Mouse (Mus musculus): ENCODE results near the gene Vwa7. TPM values are rescaled to one million over a fixed set of nuclear protein-coding genes. Genes with fewer than 3 reads are reported as not detected.

Vwa7 gene
- total RNA-seq (2023): 0.21 TPM

GRCm38 (mm10) chr17:35016376-35016775 is at the start of gene Vwa7:
TSS of gene Vwa7 (plus strand) at chr17:35016579.

DNA sequence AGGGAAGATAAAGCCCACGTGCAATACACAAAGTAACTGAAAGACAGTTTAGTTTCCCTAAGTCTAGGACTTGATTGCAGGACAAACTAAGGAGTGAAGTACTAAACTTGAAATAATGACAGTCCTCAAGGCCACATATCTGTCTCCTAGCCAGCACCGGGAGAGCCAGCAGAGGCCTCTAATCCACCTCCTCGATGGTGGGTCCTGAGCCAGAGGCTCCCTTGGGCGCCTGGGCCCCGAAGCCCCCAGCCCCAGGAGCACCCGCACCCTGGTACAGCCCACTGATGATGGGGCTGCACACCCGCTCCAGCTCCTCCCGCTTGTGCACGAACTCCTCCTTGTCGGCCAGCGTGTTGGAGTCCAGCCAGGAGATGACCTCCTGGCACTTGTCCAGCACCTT is 46.6 kb upstream of the Vwa7 start, which contains the start of gene Gm20481:
Gene Gm20481, plus strand, starts transcription at position 91 of the 400 bp plus-strand sequence.

GRCm38 (mm10) chr17:34972069-34972749 is 44.2 kb upstream of the Vwa7 start, which contains the start of the genes Hspa1a and Hspa1l:
TSS of gene Hspa1a (minus strand) at chr17:34972156.
TSS of gene Hspa1l (plus strand) at chr17:34972703.

DNA sequence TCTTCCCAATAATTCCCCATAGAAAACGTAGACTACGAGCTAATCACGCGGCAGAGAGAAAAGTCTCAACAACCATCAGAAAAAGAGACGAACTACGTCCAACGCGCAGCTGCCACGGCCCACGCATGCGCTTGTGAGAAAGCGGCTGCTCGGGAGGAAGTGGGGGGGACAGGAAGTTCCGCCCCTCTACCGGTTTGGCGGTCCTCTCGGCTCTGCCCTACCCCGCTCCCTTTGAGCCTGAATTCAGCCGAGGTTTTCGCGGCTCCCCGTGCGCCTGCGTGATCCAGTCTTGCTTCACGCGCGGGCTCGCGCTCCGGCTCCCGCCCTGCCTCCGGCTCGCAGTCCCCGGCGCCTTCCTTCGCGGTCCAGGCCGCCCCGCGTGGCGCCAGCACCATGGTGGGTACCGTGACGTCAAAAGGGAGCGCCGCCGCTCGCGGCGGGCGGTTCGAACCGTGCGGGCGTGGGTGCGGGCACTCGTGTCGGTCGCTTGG is 34.6 kb upstream of the Vwa7 start, which contains the start of gene Lsm2:
Gene Lsm2, plus strand, starts transcription at position 173 of the 491 bp plus-strand sequence.

DNA sequence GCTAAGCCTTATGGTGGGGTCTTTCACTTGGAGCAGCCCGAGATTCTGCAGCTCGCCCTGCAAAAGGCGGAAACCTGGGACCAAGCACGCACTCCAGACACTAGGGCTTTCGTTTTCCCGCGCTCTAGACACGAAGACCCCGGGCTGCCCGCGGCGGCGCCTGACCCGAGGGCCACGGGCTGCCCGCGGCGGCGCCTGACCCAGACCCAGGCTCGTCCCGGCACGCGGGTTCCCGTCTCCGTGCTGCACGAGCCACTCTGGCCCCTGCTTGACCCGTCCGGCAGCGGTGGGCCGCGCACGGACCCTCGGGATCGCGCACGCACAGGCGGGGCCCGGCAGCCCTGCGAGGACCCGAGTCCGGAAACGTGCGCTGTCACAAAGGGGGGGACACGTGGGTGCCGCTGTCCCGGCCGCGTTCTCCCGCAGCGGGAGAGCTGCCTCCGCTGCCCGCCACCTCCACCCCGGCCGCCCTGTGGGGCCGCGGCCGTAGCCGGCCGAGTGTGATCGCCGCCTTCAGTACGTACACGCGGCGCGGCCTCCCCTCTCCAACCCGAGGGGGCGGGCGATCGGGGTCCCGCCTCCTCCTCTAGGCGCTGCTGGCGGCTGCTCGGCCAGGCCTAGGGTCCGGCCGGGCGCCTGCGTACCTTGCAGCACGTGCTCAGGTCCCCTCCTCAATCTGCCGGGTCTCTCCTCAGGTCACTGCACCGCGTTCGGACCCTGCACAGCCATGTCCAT is 15.5 kb upstream of the Vwa7 start, which contains the start of gene Vars:
Gene Vars, plus strand, starts transcription at position 271 of the 735 bp plus-strand sequence.

DNA sequence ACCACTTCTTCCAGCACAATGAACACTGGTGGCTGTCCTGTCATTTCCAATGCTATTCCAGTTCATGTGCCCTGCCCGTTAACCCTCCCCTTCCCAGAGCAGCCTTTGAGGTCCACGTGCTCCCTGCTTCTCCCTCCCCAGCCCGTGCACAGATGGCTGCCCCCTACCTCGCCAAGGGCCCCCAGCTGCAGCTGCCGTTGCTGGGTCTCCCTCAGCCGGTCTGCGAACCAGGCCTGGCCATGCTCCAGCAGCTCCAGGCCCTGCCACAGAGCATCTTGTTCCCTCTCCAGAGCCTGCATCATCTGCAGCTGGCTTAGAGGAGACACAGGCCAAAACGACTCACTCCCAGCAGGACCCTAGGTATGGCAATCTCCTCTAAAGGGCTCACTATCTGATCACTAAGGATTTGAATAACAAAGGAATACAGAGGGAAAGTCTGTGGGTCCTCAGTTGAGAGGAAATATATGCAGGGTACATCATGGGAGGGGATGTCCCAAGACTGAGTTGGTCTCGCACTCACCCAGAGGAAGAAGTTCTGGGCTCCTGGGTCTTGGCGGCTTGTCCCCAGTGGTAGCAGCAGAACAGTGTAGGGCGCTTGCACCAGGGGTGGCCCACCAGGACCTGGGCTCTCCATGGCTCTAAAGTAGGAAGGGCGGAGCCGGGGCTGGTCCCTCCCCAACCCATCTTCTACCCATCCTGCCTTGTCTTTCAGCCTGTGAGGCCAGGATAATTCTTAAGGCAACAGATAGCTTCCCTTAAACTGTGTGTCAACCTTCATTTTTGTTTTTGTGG is 11.1 kb downstream of the Vwa7 start, which contains the start of gene Sapcd1:
Gene Sapcd1, minus strand, starts transcription at position 740 of the 792 bp plus-strand sequence.

DNA sequence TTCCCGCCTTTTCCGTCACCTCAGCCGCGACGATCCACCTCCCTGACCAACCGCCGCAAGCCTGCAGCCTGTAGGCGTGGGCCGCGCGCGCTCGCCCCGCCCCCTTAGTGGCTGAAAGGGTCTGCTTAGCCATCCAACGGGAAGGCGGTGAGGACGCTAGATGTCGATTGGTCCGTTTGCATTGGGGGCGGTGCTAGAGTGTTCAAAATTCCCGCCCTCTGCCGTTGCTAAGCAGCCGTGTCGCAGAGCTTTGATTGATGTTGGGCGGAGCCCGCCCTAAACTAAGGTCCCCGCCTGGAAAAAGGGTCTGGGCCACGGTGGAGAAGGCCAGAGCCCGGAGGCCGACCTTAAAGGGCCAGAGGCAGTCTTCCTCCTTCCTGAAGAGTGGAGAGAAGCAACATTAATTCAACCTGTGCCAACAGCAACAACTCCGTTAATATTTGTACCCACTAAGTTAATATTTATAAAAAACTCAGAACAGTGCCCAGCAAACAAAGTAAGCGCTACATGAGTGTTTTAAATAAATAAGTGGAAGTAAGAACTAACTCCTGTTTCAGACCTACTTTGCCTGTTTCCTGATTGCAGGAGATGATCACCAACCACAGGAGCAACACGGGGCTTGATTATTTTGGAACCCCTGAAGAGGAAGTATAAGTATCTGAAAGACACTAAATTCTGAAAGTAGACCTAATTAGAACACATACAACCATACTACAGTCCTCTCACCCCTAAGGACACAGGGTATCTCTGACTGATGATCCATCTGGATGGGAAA is 30.5 kb downstream of the Vwa7 start, which contains the start of gene Msh5:
Gene Msh5, minus strand, starts transcription at position 65 of the 775 bp plus-strand sequence.

DNA sequence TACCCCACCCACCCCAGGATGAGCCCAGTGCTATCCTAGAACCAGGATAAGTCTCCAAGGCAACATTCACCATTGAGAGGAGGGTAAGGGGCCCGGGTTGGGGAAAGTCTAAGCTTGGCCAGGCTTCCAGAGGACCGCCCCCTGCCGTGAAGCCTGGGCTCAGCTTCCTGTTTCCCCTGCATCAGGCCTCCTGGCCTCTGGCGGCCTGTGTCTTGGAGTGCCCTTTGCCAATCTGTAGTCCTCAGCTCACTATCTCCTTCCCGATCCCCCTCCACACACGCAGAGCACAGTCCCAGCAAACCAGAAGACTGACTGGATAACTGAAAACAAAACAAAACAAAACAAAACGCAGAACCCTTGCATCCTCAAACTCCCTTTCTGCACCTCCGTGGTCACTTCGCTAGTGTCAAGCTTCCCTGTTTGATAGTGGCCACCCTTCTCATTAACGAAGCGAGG is 33.2 kb downstream of the Vwa7 start, which contains the start of gene Clic1:
Gene Clic1, plus strand, starts transcription at position 406 of the 456 bp plus-strand sequence.

GRCm38 (mm10) chr17:35058911-35059892 is 42.8 kb downstream of the Vwa7 start, which contains the start of gene Ddah2:
TSS of gene Ddah2 (plus strand) at chr17:35059035.

DNA sequence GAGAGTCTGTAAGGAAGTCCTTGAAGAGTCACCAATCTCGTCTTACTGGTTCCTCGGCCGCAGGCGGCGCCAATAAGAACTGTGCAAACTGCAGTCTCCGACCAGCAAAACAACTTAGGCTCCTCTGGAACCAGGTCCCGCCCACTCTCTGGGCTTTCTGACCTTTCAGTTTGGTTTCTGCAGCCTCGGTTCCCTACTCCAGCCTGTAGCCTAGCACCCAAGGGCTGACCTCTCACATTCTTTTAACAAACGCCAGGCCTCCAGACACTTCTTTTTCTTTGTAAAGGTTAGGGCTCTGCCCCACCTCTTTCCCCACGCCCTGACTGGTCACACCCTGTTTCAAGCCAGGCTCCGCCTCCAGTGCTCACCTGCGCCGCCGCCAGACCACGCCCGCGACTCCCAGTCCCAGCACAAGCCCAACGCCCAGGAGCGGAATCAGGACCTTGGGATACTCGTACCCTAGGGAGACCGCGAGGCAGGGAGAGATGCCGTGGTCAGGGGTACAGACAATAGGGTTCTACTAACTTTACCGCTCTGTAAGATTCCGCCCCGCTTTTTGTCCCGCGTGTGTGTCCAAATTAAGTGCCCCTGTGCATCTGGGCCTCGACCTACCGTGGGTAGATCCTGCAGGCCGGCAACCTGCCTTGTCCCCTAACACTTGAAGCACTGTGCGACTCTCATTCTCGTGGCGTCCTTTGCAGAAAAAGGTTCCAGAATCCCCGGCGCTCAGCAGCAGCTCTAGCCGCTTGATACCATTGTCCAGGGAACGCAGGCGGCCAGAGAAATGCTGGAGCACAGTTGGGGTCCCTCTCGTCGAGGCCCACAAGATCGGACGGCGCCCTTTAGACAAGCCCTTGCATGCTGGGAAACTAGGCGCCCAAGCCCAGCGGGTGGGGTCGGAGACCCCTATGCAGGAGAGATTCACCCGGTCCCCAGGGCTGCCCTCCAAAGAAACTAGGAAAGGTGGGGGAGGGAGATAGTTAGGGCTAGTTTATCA is 48.9 kb downstream of the Vwa7 start, which contains the start of gene Ly6g6c:
Gene Ly6g6c, plus strand, starts transcription at position 438 of the 997 bp plus-strand sequence.

DNA sequence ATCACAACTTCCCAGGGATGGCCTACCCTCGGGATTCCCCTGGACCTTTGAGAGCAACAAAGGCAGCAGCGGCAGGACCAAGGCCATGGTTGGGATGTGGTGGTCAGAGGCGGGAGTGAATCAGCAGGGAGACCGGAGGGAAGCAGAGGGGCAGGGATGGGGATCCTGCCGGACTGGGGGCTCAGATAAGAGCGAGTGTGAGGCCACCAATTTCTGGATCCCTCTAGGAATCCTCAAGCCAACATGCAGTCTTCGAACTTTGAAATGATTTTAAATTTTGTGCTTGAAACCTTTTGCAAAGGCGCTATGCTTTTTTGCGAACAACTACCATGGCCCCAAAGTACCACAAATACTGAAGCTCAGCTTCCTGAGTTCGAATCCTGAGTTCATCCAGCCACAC is 49.7 kb downstream of the Vwa7 start, which contains the start of gene Mpig6b:
Gene Mpig6b, minus strand, starts transcription at position 101 of the 400 bp plus-strand sequence.

Other genes starting within 250 kb of the Vwa7 start
- gene Cyp21a1, start 212.0 kb upstream of the Vwa7 start, total RNA-seq (2023): 0.33 TPM
- gene Stk19, start 179.6 kb upstream of the Vwa7 start, total RNA-seq (2023): 51.0 TPM
- 96.6 TPM for gene Dxo, start 179.6 kb upstream of the Vwa7 start, total RNA-seq (2023)
- 117 TPM for gene Skiv2l, start 166.4 kb upstream of the Vwa7 start, total RNA-seq (2023)
- 27.3 TPM for gene Nelfe, start 166.2 kb upstream of the Vwa7 start, total RNA-seq (2023)
- gene Cfb, start 154.1 kb upstream of the Vwa7 start, total RNA-seq (2023): 2.4 TPM
- gene Zbtb12, start 137.1 kb upstream of the Vwa7 start, total RNA-seq (2023): 4.9 TPM
- gene Gm20547, start 134.5 kb upstream of the Vwa7 start, total RNA-seq (2023): 1.2 TPM
- gene C2, start 118.3 kb upstream of the Vwa7 start, total RNA-seq (2023): 6.4 TPM
- 133 TPM for gene Ehmt2, start 118.1 kb upstream of the Vwa7 start, total RNA-seq (2023)
- not detected for gene Slc44a4, start 102.1 kb upstream of the Vwa7 start, total RNA-seq (2023)
- 56.3 TPM for gene Neu1, start 85.3 kb upstream of the Vwa7 start, total RNA-seq (2023)
- gene Hspa1b, start 57.3 kb upstream of the Vwa7 start, total RNA-seq (2023): 146 TPM
- gene Gm20481, start 46.7 kb upstream of the Vwa7 start, total RNA-seq (2023): not detected
- 70.6 TPM for gene Hspa1a, start 44.4 kb upstream of the Vwa7 start, total RNA-seq (2023)
- not detected for gene Hspa1l, start 43.9 kb upstream of the Vwa7 start, total RNA-seq (2023)
- gene Lsm2, start 34.7 kb upstream of the Vwa7 start, total RNA-seq (2023): 39.0 TPM
- 84.6 TPM for gene Vars, start 15.6 kb upstream of the Vwa7 start, total RNA-seq (2023)
- gene Sapcd1, start 11.4 kb downstream of the Vwa7 start, total RNA-seq (2023): not detected
- 3.9 TPM for gene Msh5, start 30.2 kb downstream of the Vwa7 start, total RNA-seq (2023)
- gene Clic1, start 33.4 kb downstream of the Vwa7 start, total RNA-seq (2023): 157 TPM
- 2.5 TPM for gene Ddah2, start 42.5 kb downstream of the Vwa7 start, total RNA-seq (2023)
- gene Ly6g6c, start 48.8 kb downstream of the Vwa7 start, total RNA-seq (2023): not detected
- 0.27 TPM for gene Mpig6b, start 49.6 kb downstream of the Vwa7 start, total RNA-seq (2023)
- not detected for gene Ly6g6e, start 60.3 kb downstream of the Vwa7 start, total RNA-seq (2023)
- gene Ly6g6d, start 61.5 kb downstream of the Vwa7 start, total RNA-seq (2023): not detected
- gene Ly6g6f, start 69.0 kb downstream of the Vwa7 start, total RNA-seq (2023): not detected
- gene Abhd16a, start 72.7 kb downstream of the Vwa7 start, total RNA-seq (2023): 69.9 TPM
- not detected for gene Ly6g5c, start 91.7 kb downstream of the Vwa7 start, total RNA-seq (2023)
- 0.83 TPM for gene Ly6g5b, start 98.8 kb downstream of the Vwa7 start, total RNA-seq (2023)
- gene Gpank1, start 104.9 kb downstream of the Vwa7 start, total RNA-seq (2023): 27.0 TPM
- 141 TPM for gene Csnk2b, start 105.5 kb downstream of the Vwa7 start, total RNA-seq (2023)
- 20.6 TPM for gene D17H6S53E, start 109.8 kb downstream of the Vwa7 start, total RNA-seq (2023)
- not detected for gene Apom, start 115.5 kb downstream of the Vwa7 start, total RNA-seq (2023)
- gene Bag6, start 118.6 kb downstream of the Vwa7 start, total RNA-seq (2023): 438 TPM
- gene Prrc2a, start 148.3 kb downstream of the Vwa7 start, total RNA-seq (2023): 294 TPM
- 3.0 TPM for gene Aif1, start 159.5 kb downstream of the Vwa7 start, total RNA-seq (2023)
- gene Lst1, start 171.9 kb downstream of the Vwa7 start, total RNA-seq (2023): 14.3 TPM
- 538 TPM for gene Ltb, start 177.9 kb downstream of the Vwa7 start, total RNA-seq (2023)
- gene Tnf, start 185.4 kb downstream of the Vwa7 start, total RNA-seq (2023): 18.7 TPM
- 15.2 TPM for gene Lta, start 188.8 kb downstream of the Vwa7 start, total RNA-seq (2023)
- gene Gm16181, start 204.3 kb downstream of the Vwa7 start, total RNA-seq (2023): not detected
- gene Atp6v1g2, start 217.1 kb downstream of the Vwa7 start, total RNA-seq (2023): 1.6 TPM
- 10.8 TPM for gene Nfkbil1, start 219.2 kb downstream of the Vwa7 start, total RNA-seq (2023)
- 474 TPM for gene Ddx39b, start 225.2 kb downstream of the Vwa7 start, total RNA-seq (2023)
- 2,421 TPM for gene H2-D1, start 246.2 kb downstream of the Vwa7 start, total RNA-seq (2023)

Measured in CD4-positive naive resting alpha-beta T cell, adult 57 days (primary cell).